In the genomic region with DNA sequence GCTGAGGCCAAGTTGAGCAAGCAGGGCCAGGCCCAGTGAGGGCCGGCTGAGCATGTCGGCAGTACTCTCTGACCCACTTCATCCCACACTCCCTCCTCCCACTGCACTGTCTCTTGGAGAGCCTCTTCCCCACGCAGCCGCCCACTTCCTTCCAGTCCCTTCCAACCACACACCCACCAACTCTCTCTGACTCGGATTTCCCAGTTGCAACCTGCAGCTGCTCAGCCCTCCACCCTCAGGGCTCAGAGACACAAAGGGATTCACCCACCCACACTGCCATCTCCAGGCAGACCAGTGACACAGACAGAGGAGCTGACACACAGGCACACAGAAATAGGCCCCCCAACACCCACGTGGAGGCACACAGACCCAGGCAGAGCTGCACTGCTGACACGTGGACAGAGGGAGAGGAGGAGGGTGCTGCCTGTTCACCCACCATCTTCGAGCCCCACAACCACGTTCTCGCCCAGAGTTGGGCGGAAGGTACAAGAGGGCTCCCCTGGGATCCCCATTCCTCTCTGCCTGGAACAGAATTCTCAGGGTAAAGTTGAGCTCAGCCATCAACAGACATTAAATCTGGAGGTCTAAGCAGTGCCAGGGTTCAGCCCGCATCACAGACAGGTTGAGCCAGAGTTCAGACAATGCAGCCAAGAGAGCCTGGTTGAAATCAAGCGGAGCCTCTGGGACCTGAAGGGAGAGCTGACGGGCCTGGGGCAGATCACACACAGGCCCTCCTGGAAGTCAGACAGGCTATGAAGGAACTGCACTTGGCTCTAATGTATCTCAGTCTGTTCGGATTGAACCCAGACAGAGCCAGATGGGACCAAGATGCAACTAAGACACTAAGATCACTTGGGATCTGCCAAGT, we compare ENCODE assay signal across 8 mouse cellular contexts. TPM values are rescaled to one million over a fixed set of nuclear protein-coding genes. Genes with fewer than 3 reads are reported as not detected.
DNase-seq lines count a peak whose midpoint lies in the region; ATAC-seq and TF ChIP-seq lines count a peak whose summit lies in the region.

No protein-coding gene starts in this region.

- WGBS in forebrain, embryonic 13.5 days, result 74% methylated on average over 15 of the region's 15 CpGs
- 72% methylated on average over 15 of the region's 15 CpGs for WGBS in forebrain, embryonic 12.5 days
- 49% methylated on average over 15 of the region's 15 CpGs for WGBS in embryonic facial prominence, embryonic 14.5 days

- no peak for DNase-seq in ES-E14 (ENCODE audit: low read depth, low spot score)
- peak; percentile 56 for DNase-seq in embryonic facial prominence, embryonic 14.5 days (ENCODE audit: low spot score)
- peak; percentile 59 to 61 for DNase-seq in heart, postnatal 14 days
- DNase-seq in layer of hippocampus, postnatal 14 days (ENCODE audit: low spot score in 2 of 2), result peak; percentile 44 to 67
- DNase-seq in lung, postnatal 14 days, result peak; percentile 56
- DNase-seq in thymus, postnatal 10 days (ENCODE audit: low spot score in 2 of 2), result peak; percentile 55 to 62

- H3K9me3 ChIP-seq in forebrain, embryonic 13.5 days (replicated peaks), result no peaks in the 10 kb centered on the region
- H3K9me3 ChIP-seq in forebrain, embryonic 12.5 days, result no peaks in the 10 kb centered on the region
- no peaks in the 10 kb centered on the region for H3K9me3 ChIP-seq in ES-E14 (ENCODE audit: control insufficient read depth, insufficient read depth, low read depth, low read length)
- no peaks in the 10 kb centered on the region for H3K9me3 ChIP-seq in embryonic facial prominence, embryonic 14.5 days (ENCODE audit: control insufficient read depth, low read length)

- H3K36me3 ChIP-seq in forebrain, embryonic 13.5 days (ENCODE audit: poor library complexity, severe bottlenecking), result peaks cover 45% of the 10 kb centered on the region
- peaks cover 23% of the 10 kb centered on the region for H3K36me3 ChIP-seq in forebrain, embryonic 12.5 days (replicated peaks)
- no peaks in the 10 kb centered on the region for H3K36me3 ChIP-seq in ES-E14 (ENCODE audit: control insufficient read depth, insufficient read depth, low read length, poor library complexity, severe bottlenecking)
- 0 out of 2 replicates have a peak, but pooled peaks cover 20% of the 10 kb centered on the region for H3K36me3 ChIP-seq in embryonic facial prominence, embryonic 14.5 days (ENCODE audit: control insufficient read depth, insufficient read depth, low read length)

- H3K4me1 ChIP-seq in forebrain, embryonic 13.5 days, result peaks cover 17% of the 10 kb centered on the region; the same call in 1 of the 2 replicates
- no peaks in the 10 kb centered on the region for H3K4me1 ChIP-seq in forebrain, embryonic 12.5 days
- peaks cover 1 to 14% of the 10 kb centered on the region in 2 experiments; a peak in 3 of 4 replicates for H3K4me1 ChIP-seq in ES-E14 (ENCODE audit: control insufficient read depth in 2 of 2, insufficient read depth in 2 of 2, low read length in 2 of 2, poor library complexity in 1 of 2)
- no peaks in the 10 kb centered on the region for H3K4me1 ChIP-seq in embryonic facial prominence, embryonic 14.5 days (ENCODE audit: control insufficient read depth, insufficient read depth, low read length)

- no peak overlapping the region for H3K4me2 ChIP-seq in forebrain, embryonic 13.5 days
- no peak overlapping the region for H3K4me2 ChIP-seq in forebrain, embryonic 12.5 days
- no peak overlapping the region for H3K4me2 ChIP-seq in embryonic facial prominence, embryonic 14.5 days (ENCODE audit: low read depth, low read length)

- no peak overlapping the region for H3K27ac ChIP-seq in forebrain, embryonic 13.5 days
- H3K27ac ChIP-seq in forebrain, embryonic 12.5 days, result no peak overlapping the region
- no peak overlapping the region for H3K27ac ChIP-seq in ES-E14 (ENCODE audit: insufficient read depth, low read depth, low read length, poor library complexity, severe bottlenecking)
- peak overlapping the region; percentile 28; the same call in 1 of the 2 replicates for H3K27ac ChIP-seq in embryonic facial prominence, embryonic 14.5 days (replicated peaks; ENCODE audit: low read depth, low read length)

- in situ Hi-C loops in ES-E14 (cut with MboI; ENCODE audit: low sequenced_read_pairs in 2 of 2, unreplicated experiment in 2 of 2), result no loop called here

- intact Hi-C loops in heart, postnatal 14 days (cut with DNase I), result loop anchor here (1.0 to 2.0 kb wide), 2 partner anchors 16 to 23 kb away; a partner anchor contains a TSS

- no peak overlapping the region for H3K4me3 ChIP-seq in forebrain, embryonic 13.5 days
- no peak overlapping the region for H3K4me3 ChIP-seq in forebrain, embryonic 12.5 days (replicated peaks)
- H3K4me3 ChIP-seq in ES-E14 (ENCODE audit: insufficient read depth in 1 of 2, low read depth in 1 of 2, low read length in 2 of 2, poor library complexity in 1 of 2, severe bottlenecking in 1 of 2), result peak overlapping the region; percentile 14 to 21; a peak in 2 of 4 replicates
- H3K4me3 ChIP-seq in embryonic facial prominence, embryonic 14.5 days (ENCODE audit: low read depth, low read length), result no peak overlapping the region

- no peak for ATAC-seq in forebrain, embryonic 13.5 days
- ATAC-seq in forebrain, embryonic 12.5 days (ENCODE audit: low FRiP score), result no peak
- ATAC-seq in embryonic facial prominence, embryonic 14.5 days (ENCODE audit: low read depth), result peak; percentile 56

- peak overlapping the region; percentile 40; the same call in 1 of the 2 replicates for H3K9ac ChIP-seq in forebrain, embryonic 13.5 days
- no peak overlapping the region for H3K9ac ChIP-seq in forebrain, embryonic 12.5 days
- peak overlapping the region; percentile 40; the same call in 1 of the 2 replicates for H3K9ac ChIP-seq in ES-E14 (ENCODE audit: insufficient read depth, low read depth, low read length, poor library complexity, severe bottlenecking)
- H3K9ac ChIP-seq in embryonic facial prominence, embryonic 14.5 days (ENCODE audit: low read depth, low read length), result peak overlapping the region; percentile 41; the same call in 1 of the 2 replicates

- H3K27me3 ChIP-seq in forebrain, embryonic 13.5 days, result no peaks in the 10 kb centered on the region
- no peaks in the 10 kb centered on the region for H3K27me3 ChIP-seq in forebrain, embryonic 12.5 days
- no peaks in the 10 kb centered on the region for H3K27me3 ChIP-seq in embryonic facial prominence, embryonic 14.5 days (replicated peaks; ENCODE audit: control insufficient read depth, insufficient read depth, low read length)

TF ChIP-seq in ES-E14, 5 proteins besides CTCF, POLR2A, EP300 and RAD21:
- TF ChIP-seq CHD2 (IDR thresholded peaks at IDR 0.05; ENCODE audit: low read depth, low read length), result no peak
- no peak for TF ChIP-seq MAFK (IDR thresholded peaks at IDR 0.05; ENCODE audit: insufficient read depth, low read depth, low read length)
- TF ChIP-seq ZNF384 (IDR thresholded peaks at IDR 0.05; ENCODE audit: low read depth, low read length), result no peak
- no peak for TF ChIP-seq HCFC1 (IDR thresholded peaks at IDR 0.05; ENCODE audit: borderline replicate concordance, insufficient read depth, low read length)
- TF ChIP-seq ZC3H11A (IDR thresholded peaks at IDR 0.05; ENCODE audit: borderline replicate concordance, low read depth, low read length), result no peak

RNA-seq across cellular contexts. Expression of a gene that starts 7.9 kb away (rescaled TPM):
- polyA plus RNA-seq in forebrain, embryonic 13.5 days (2015; fragmentation: Nextera tagmentation; extraction: Ambion mirVana), result 20.5 and 25.6 TPM in 2 replicates
- polyA plus RNA-seq in forebrain, embryonic 12.5 days (2016; fragmentation: Nextera tagmentation; extraction: Ambion mirVana), result 21.3 and 22.3 TPM in 2 replicates
- 20.9 and 23.7 TPM in 2 replicates for total RNA-seq in ES-E14 (2012; rRNA removed)
- polyA plus RNA-seq in embryonic facial prominence, embryonic 14.5 days (2014; fragmentation: Nextera tagmentation; extraction: Ambion mirVana), result 28.0 and 38.1 TPM in 2 replicates
- total RNA-seq in heart, postnatal 14 days (2021), result 10 to 100 TPM; 66.7 to 68.1 TPM
- total RNA-seq in layer of hippocampus, postnatal 14 days (2021), result 10 to 100 TPM; 51.4 to 59.6 TPM

RNA-seq across cellular contexts. Expression of a gene that starts 8.2 kb away (rescaled TPM):
- polyA plus RNA-seq in forebrain, embryonic 13.5 days (2015; fragmentation: Nextera tagmentation; extraction: Ambion mirVana), result 18.9 and 21.9 TPM in 2 replicates
- polyA plus RNA-seq in forebrain, embryonic 12.5 days (2016; fragmentation: Nextera tagmentation; extraction: Ambion mirVana), result 11.5 and 17.3 TPM in 2 replicates
- total RNA-seq in ES-E14 (2012; rRNA removed), result 1.4 and 1.7 TPM in 2 replicates
- polyA plus RNA-seq in embryonic facial prominence, embryonic 14.5 days (2014; fragmentation: Nextera tagmentation; extraction: Ambion mirVana), result 3.4 and 5.2 TPM in 2 replicates
- under 1 TPM; 0.65 to 0.83 TPM for total RNA-seq in heart, postnatal 14 days (2021)
- total RNA-seq in layer of hippocampus, postnatal 14 days (2021), result 100 to 1,000 TPM; 341 to 360 TPM

RNA-seq across cellular contexts. Expression of a gene that starts 15.8 kb away (rescaled TPM):
- polyA plus RNA-seq in forebrain, embryonic 13.5 days (2015; fragmentation: Nextera tagmentation; extraction: Ambion mirVana), result 5.0 and 7.5 TPM in 2 replicates
- polyA plus RNA-seq in forebrain, embryonic 12.5 days (2016; fragmentation: Nextera tagmentation; extraction: Ambion mirVana), result 7.3 and 7.6 TPM in 2 replicates
- total RNA-seq in ES-E14 (2012; rRNA removed), result 14.7 and 22.5 TPM in 2 replicates
- 22.2 and 23.5 TPM in 2 replicates for polyA plus RNA-seq in embryonic facial prominence, embryonic 14.5 days (2014; fragmentation: Nextera tagmentation; extraction: Ambion mirVana)
- 10 to 100 TPM; 14.9 to 18.4 TPM for total RNA-seq in heart, postnatal 14 days (2021)
- total RNA-seq in layer of hippocampus, postnatal 14 days (2021), result 1 to 10 TPM; 5.9 to 6.6 TPM

RNA-seq across cellular contexts. Expression of a gene that starts 30.8 kb away (rescaled TPM):
- not detected in 2 replicates for polyA plus RNA-seq in forebrain, embryonic 13.5 days (2015; fragmentation: Nextera tagmentation; extraction: Ambion mirVana)
- not detected in 2 replicates for polyA plus RNA-seq in forebrain, embryonic 12.5 days (2016; fragmentation: Nextera tagmentation; extraction: Ambion mirVana)
- 1.5 and 1.9 TPM in 2 replicates for total RNA-seq in ES-E14 (2012; rRNA removed)
- polyA plus RNA-seq in embryonic facial prominence, embryonic 14.5 days (2014; fragmentation: Nextera tagmentation; extraction: Ambion mirVana), result 0.43 TPM in 1 of 2 replicates, not detected in the other
- 1 to 10 TPM; 2.7 to 3.0 TPM for total RNA-seq in heart, postnatal 14 days (2021)
- total RNA-seq in layer of hippocampus, postnatal 14 days (2021), result 1 to 10 TPM; 4.1 to 4.7 TPM

RNA-seq across cellular contexts. Expression of a gene that starts 39.7 kb away (rescaled TPM):
- polyA plus RNA-seq in forebrain, embryonic 13.5 days (2015; fragmentation: Nextera tagmentation; extraction: Ambion mirVana), result 20.0 and 21.5 TPM in 2 replicates
- polyA plus RNA-seq in forebrain, embryonic 12.5 days (2016; fragmentation: Nextera tagmentation; extraction: Ambion mirVana), result 21.7 and 25.5 TPM in 2 replicates
- 22.6 and 24.4 TPM in 2 replicates for total RNA-seq in ES-E14 (2012; rRNA removed)
- polyA plus RNA-seq in embryonic facial prominence, embryonic 14.5 days (2014; fragmentation: Nextera tagmentation; extraction: Ambion mirVana), result 23.0 and 24.1 TPM in 2 replicates
- total RNA-seq in heart, postnatal 14 days (2021), result 10 to 100 TPM; 21.0 to 22.3 TPM
- 10 to 100 TPM; 38.2 to 41.8 TPM for total RNA-seq in layer of hippocampus, postnatal 14 days (2021)

Comparison
In these comparisons a context has a peak if more than half of its experiments do, and no peak if none do; other contexts are left out.
1. H3K4me3 ChIP-seq: peak in ES-E14 (2 of 2); none in forebrain, embryonic 13.5 days (single experiment), forebrain, embryonic 12.5 days (single experiment) and embryonic facial prominence, embryonic 14.5 days (single experiment).
2. RNA of a gene that starts 8.2 kb away (total RNA-seq): 341 to 360 TPM in layer of hippocampus, postnatal 14 days; 1.4 to 1.7 TPM in ES-E14 and 0.65 to 0.83 TPM in heart, postnatal 14 days; every median in the first group is over 100 times any median in the second.